Mouse (Mus musculus) lung, postnatal 0 days (tissue): ENCODE data around the gene Zfp54.

ENCODE experiments used
- CTCF ChIP-seq: IDR thresholded peaks from 2 replicates; pipeline ENCODE4 v1.5.1; 2016; ENCODE audit warnings: antibody characterized with exemption, mild to moderate bottlenecking
- EP300 ChIP-seq: IDR thresholded peaks from 2 replicates; pipeline ENCODE4 v1.6.1; 2016; ENCODE audit warnings: antibody characterized with exemption, mild to moderate bottlenecking, control low read depth

DNA sequence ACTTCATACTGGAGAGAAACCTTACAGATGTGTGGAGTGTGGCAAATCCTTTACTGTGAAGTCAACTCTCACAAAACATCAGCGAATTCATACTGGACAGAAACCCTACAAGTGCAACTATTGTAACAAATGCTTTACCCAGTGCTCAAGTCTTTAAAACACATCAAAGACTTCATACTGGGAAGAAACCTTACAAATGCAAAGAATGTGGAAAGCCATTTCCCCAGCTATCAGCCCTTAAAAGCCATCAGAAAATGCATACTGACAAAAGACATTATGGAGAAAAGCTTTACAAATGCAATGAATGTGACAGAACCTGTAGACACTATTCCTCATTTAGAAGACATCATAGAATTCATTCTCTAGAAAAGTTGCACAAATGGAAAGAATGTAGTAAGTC, 47.7 kb upstream of the Zfp54 start:
- no peak for TF ChIP-seq CTCF
- TF ChIP-seq EP300, result no peak
